In genomic region chr1:157285366-157285765, GRCm38 (mm10) we compare ENCODE assay signal across 23 mouse cellular contexts.
"Had no signal": no experiment of that assay in that cellular context is flagged by ENCODE, and none has a peak within 500 bp of the region (broad histone marks: within the 10 kb centered on the region; RNA-seq: fewer than 3 reads in every experiment).

No protein-coding gene starts in this region.

- H3K9me3 ChIP-seq: kidney, embryonic 15.5 days; limb, embryonic 12.5 days; limb, embryonic 15.5 days; neural tube, embryonic 12.5 days; neural tube, embryonic 15.5 days had no signal

- H3K9ac ChIP-seq: kidney, embryonic 15.5 days; limb, embryonic 12.5 days; limb, embryonic 15.5 days; liver, embryonic 14.5 days; liver, postnatal 0 days; lung, embryonic 14.5 days; neural tube, embryonic 12.5 days; neural tube, embryonic 15.5 days had no signal

- H3K36me3 ChIP-seq: kidney, embryonic 15.5 days; limb, embryonic 12.5 days; limb, embryonic 15.5 days; neural tube, embryonic 12.5 days; neural tube, embryonic 15.5 days had no signal

- H3K27me3 ChIP-seq: kidney, embryonic 15.5 days; limb, embryonic 12.5 days; limb, embryonic 15.5 days; neural tube, embryonic 12.5 days; neural tube, embryonic 15.5 days had no signal

- ATAC-seq: liver, postnatal 0 days; lung, postnatal 0 days had no signal

- H3K4me2 ChIP-seq: kidney, embryonic 15.5 days; limb, embryonic 12.5 days; limb, embryonic 15.5 days; liver, embryonic 11.5 days; lung, embryonic 14.5 days; midbrain, embryonic 11.5 days; neural tube, embryonic 12.5 days; neural tube, embryonic 15.5 days had no signal

- H3K27ac ChIP-seq: kidney, embryonic 15.5 days; limb, embryonic 12.5 days; limb, embryonic 15.5 days; liver, embryonic 14.5 days; macrophage; neural tube, embryonic 12.5 days; neural tube, embryonic 15.5 days had no signal

- H3K4me3 ChIP-seq: kidney, embryonic 15.5 days; limb, embryonic 12.5 days; limb, embryonic 15.5 days; neural tube, embryonic 12.5 days; neural tube, embryonic 15.5 days had no signal

- H3K4me1 ChIP-seq: kidney, embryonic 15.5 days; limb, embryonic 12.5 days; limb, embryonic 15.5 days; neural tube, embryonic 12.5 days; neural tube, embryonic 15.5 days had no signal

- DNase-seq: kidney, adult 11 months; kidney, adult 8-10 months; kidney, postnatal 10 days; kidney, postnatal 36 days; left cerebral cortex, postnatal 4 days; liver, postnatal 0 days; lung, embryonic 14.5 days; midbrain, embryonic 14.5 days; retina, postnatal 1 day; right cerebral cortex, postnatal 25 days; spleen, adult 18-20 months; thymus, adult 2 months; thymus, postnatal 25 days had no signal
